Mouse (Mus musculus) heart, embryonic 16.5 days (tissue): ENCODE data around the gene Mus81. TPM values are rescaled to one million over a fixed set of nuclear protein-coding genes. Genes with fewer than 3 reads are reported as not detected.

Experiments used
- ATAC-seq: fragments of 200-750 bp; cut with Nextera tagmentation; replicated peaks from 2 replicates; pipeline ENCODE4 v1.8.0; 2017; ENCODE audit warnings: moderate number of reproducible peaks; ENCODE audit not compliant: insufficient read depth, low FRiP score; ENCODE audit errors: extremely low read depth
- H3K27ac ChIP-seq: fragments of 300-500 bp; sonication (generic); 2 replicates; pipeline ENCODE4 v1.5.1; 2014; ENCODE audit warnings: mild to moderate bottlenecking, low read length, control low read depth, moderate library complexity
- H3K27me3 ChIP-seq: fragments of 300-500 bp; sonication (generic); 2 replicates; pipeline ENCODE4 v1.6.1; 2014; ENCODE audit warnings: low read length, mixed read lengths; ENCODE audit not compliant: control insufficient read depth, insufficient read depth
- H3K36me3 ChIP-seq: fragments of 300-500 bp; sonication (generic); 2 replicates; pipeline ENCODE4 v1.6.1; 2014; ENCODE audit not compliant: control insufficient read depth, insufficient read depth
- H3K4me1 ChIP-seq: fragments of 300-500 bp; sonication (generic); 2 replicates; pipeline ENCODE4 v1.6.1; 2014; ENCODE audit warnings: low read length, mixed read lengths; ENCODE audit not compliant: control insufficient read depth, insufficient read depth
- H3K4me2 ChIP-seq: fragments of 300-500 bp; sonication (generic); 2 replicates; pipeline ENCODE4 v1.6.1; 2014; ENCODE audit warnings: low read depth, mild to moderate bottlenecking, control low read depth, low read length
- H3K4me3 ChIP-seq: fragments of 300-500 bp; sonication (generic); 2 replicates; pipeline ENCODE4 v1.5.1; 2014; ENCODE audit warnings: mild to moderate bottlenecking, control low read depth, low read length
- H3K9ac ChIP-seq: fragments of 300-500 bp; sonication (generic); 2 replicates; pipeline ENCODE4 v1.6.1; 2014; ENCODE audit warnings: low read length, control low read depth
- H3K9me3 ChIP-seq: fragments of 300-500 bp; sonication (generic); replicated peaks from 2 replicates; pipeline ENCODE4 v1.6.1; 2016; ENCODE audit warnings: low read length; ENCODE audit not compliant: control insufficient read depth
- WGBS: fragments of 180-500 bp; shearing (Covaris S2); extraction: QIAGEN DNeasy Blood & Tissue Kit; methylation state at CpG from one replicate; pipeline ENCODE4 v1.1.7; 2014; 5-methylcytosine and 5-hydroxymethylcytosine counted together
- polyA plus RNA-seq: library from polyadenylated mRNA; unstranded; fragments of >200 nt; fragmentation: Nextera tagmentation; extraction: Ambion mirVana; gene quantifications from 2 replicates; pipeline ENCODE4 v1.2.1, GENCODE M21; 2015

Mus81 gene
- polyA plus RNA-seq, 1 experiment from 2014 or later = 50.1 TPM

GRCm38 (mm10) chr19:5486286-5486685, 1.9 kb downstream of the Mus81 start:
- no peak overlapping the region for H3K4me2 ChIP-seq
- H3K9ac ChIP-seq = no peak overlapping the region
- H3K4me1 ChIP-seq = peaks cover 20% of the 10 kb centered on the region
- no peaks in the 10 kb centered on the region for H3K27me3 ChIP-seq
- WGBS = 80% methylated on average over 8 of the region's 8 CpGs
- no peak overlapping the region for H3K27ac ChIP-seq
- no peak overlapping the region for H3K4me3 ChIP-seq
- ATAC-seq = no peak
- H3K9me3 ChIP-seq = no peaks in the 10 kb centered on the region
- peaks cover 25% of the 10 kb centered on the region for H3K36me3 ChIP-seq

GRCm38 (mm10) chr19:5485821-5486220, 2.4 kb downstream of the Mus81 start:
- no peaks in the 10 kb centered on the region for H3K9me3 ChIP-seq
- peaks cover 26% of the 10 kb centered on the region for H3K36me3 ChIP-seq
- no peak overlapping the region for H3K4me3 ChIP-seq
- 91% methylated on average over 7 of the region's 7 CpGs for WGBS
- no peak overlapping the region for H3K27ac ChIP-seq
- no peaks in the 10 kb centered on the region for H3K27me3 ChIP-seq
- H3K4me1 ChIP-seq = peaks cover 20% of the 10 kb centered on the region
- H3K9ac ChIP-seq = no peak overlapping the region
- no peak for ATAC-seq
- no peak overlapping the region for H3K4me2 ChIP-seq

GRCm38 (mm10) chr19:5485371-5485770, 2.8 kb downstream of the Mus81 start:
- Histone ChIP-seq H3K9ac (no peak overlapping the region), H3K36me3 (peaks cover 29% of the 10 kb centered on the region), H3K4me3 (no peak overlapping the region), H3K4me1 (peaks cover 20% of the 10 kb centered on the region), H3K4me2 (no peak overlapping the region), H3K27me3 (no peaks in the 10 kb centered on the region), H3K27ac (no peak overlapping the region), H3K9me3 (no peaks in the 10 kb centered on the region)
- no peak for ATAC-seq
- WGBS = 87% methylated on average over 8 of the region's 8 CpGs

GRCm38 (mm10) chr19:5484496-5484895, 3.7 kb downstream of the Mus81 start:
- ATAC-seq = no peak
- no peak overlapping the region for H3K4me3 ChIP-seq
- no peaks in the 10 kb centered on the region for H3K27me3 ChIP-seq
- no peak overlapping the region for H3K27ac ChIP-seq
- H3K36me3 ChIP-seq = peaks cover 33% of the 10 kb centered on the region
- WGBS = 81% methylated on average over 5 of the region's 5 CpGs
- no peak overlapping the region for H3K4me2 ChIP-seq
- peaks cover 16% of the 10 kb centered on the region for H3K4me1 ChIP-seq
- H3K9me3 ChIP-seq = no peaks in the 10 kb centered on the region
- no peak overlapping the region for H3K9ac ChIP-seq

GRCm38 (mm10) chr19:5483386-5484359, 4.5 kb downstream of the Mus81 start:
- 91% methylated on average over 19 of the region's 19 CpGs for WGBS
- Histone ChIP-seq H3K4me2 (no peak overlapping the region), H3K36me3 (peaks cover 33% of the 10 kb centered on the region), H3K27me3 (no peaks in the 10 kb centered on the region), H3K9me3 (no peaks in the 10 kb centered on the region), H3K9ac (no peak overlapping the region), H3K4me3 (no peak overlapping the region), H3K4me1 (peaks cover 15% of the 10 kb centered on the region), H3K27ac (no peak overlapping the region)
- ATAC-seq = no peak

- H3K4me2 ChIP-seq = no peak overlapping the region
- no peaks in the 10 kb centered on the region for H3K9me3 ChIP-seq
- H3K27me3 ChIP-seq = no peaks in the 10 kb centered on the region
- peaks cover 33% of the 10 kb centered on the region for H3K36me3 ChIP-seq
- no peak overlapping the region for H3K9ac ChIP-seq
- H3K4me1 ChIP-seq = 0 out of 2 replicates have a peak, but pooled peaks cover 1% of the 10 kb centered on the region
- H3K27ac ChIP-seq = no peak overlapping the region
- no peak overlapping the region for H3K4me3 ChIP-seq
- ATAC-seq = no peak
- 89% methylated on average over 10 of the region's 10 CpGs for WGBS
Observed at GRCm38 (mm10) chr19:5481398-5481797, 6.8 kb downstream of the Mus81 start.

GRCm38 (mm10) chr19:5480016-5480415, 8.2 kb downstream of the Mus81 start:
- Histone ChIP-seq H3K4me2 (no peak overlapping the region), H3K27ac (no peak overlapping the region), H3K36me3 (peaks cover 23% of the 10 kb centered on the region), H3K9me3 (no peaks in the 10 kb centered on the region), H3K4me3 (no peak overlapping the region), H3K27me3 (no peaks in the 10 kb centered on the region), H3K4me1 (peaks cover 7% of the 10 kb centered on the region), H3K9ac (no peak overlapping the region)
- WGBS = 88% methylated on average over 10 of the region's 10 CpGs
- no peak for ATAC-seq

- H3K27ac ChIP-seq = no peak overlapping the region
- 90% methylated on average over 18 of the region's 18 CpGs for WGBS
- H3K4me3 ChIP-seq = no peak overlapping the region
- H3K27me3 ChIP-seq = no peaks in the 10 kb centered on the region
- H3K9me3 ChIP-seq = no peaks in the 10 kb centered on the region
- no peak overlapping the region for H3K4me2 ChIP-seq
- H3K4me1 ChIP-seq = peaks cover 8% of the 10 kb centered on the region
- H3K9ac ChIP-seq = no peak overlapping the region
- H3K36me3 ChIP-seq = peaks cover 20% of the 10 kb centered on the region
- ATAC-seq = no peak
Observed at GRCm38 (mm10) chr19:5477668-5478300, 10.4 kb downstream of the Mus81 start.
